Mouse (Mus musculus): Measurements from ENCODE around the gene 4930558K02Rik.

Gene 4930558K02Rik

DNA sequence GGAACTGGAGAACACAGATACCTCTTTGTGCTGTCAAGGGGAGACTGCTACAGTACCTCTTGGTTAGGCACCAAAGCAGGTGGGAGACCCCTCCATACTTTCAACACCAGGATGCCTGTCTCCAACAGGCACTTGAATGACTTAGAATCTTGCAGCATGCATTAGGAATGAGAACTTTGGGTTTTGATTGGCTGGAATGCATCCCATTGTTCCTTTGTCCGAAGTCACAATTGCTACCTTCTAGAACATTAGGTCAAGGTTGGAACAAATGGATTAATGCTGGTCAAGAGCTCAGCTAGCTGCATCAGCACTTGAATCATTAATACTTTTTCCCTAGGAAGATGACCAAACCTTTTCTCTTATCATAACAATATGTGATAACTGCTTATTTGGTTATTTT, at the start of gene 4930558K02Rik:
Gene 4930558K02Rik (minus strand): TSS at position 101 of the 400 bp plus-strand sequence.
- no peak for DNase-seq (ENCODE audit: low read depth, low spot score)

DNA sequence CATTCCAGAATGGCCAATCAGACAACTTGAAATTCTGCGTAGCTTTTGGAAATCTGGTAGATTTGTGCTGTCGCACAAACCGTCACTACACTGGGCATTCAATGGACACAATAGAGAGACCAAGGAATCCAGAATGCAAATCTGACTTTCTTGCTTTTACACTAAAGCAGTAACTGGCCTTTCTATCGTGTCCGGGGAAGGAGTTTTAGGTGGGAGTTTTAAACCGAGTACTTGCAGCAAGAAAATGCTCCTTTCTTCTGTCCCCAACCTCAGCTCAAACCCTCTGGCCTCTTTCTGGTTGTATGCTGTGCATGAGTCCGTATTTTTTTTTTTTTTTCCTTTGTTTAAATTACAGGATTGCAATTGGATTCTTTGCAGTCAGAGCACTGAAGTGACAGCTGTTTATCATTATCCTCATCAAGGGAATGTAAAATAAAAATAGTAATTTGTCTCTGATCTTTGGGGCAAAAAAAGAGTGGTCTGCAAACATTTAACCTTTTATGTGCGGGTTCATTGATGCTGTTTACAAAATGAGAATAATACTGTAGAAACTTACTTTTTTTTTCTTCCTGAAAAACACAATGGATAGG, 44.3 kb upstream of the 4930558K02Rik start:
- DNase-seq (ENCODE audit: low read depth, low spot score): no peak

DNA sequence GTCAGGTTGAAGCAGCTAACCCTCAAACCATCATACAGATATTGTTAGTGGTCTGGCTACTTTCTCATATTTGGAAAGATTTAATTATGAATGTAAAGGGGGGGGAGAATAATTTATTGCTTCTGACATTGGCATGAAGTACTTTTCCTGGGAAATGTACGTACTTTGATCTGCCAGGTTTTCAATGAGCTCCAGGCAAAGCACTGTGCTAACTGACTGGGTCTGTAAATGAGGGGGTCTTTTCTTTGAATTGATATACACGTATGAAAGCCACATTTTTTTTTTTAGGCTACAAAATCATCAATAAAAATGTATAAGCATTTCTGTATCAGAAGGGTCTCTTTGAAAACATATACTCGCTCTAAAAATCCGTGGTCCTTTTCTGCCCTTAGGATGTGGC, 41.3 kb upstream of the 4930558K02Rik start:
- no peak for DNase-seq (ENCODE audit: low read depth, low spot score)

DNA sequence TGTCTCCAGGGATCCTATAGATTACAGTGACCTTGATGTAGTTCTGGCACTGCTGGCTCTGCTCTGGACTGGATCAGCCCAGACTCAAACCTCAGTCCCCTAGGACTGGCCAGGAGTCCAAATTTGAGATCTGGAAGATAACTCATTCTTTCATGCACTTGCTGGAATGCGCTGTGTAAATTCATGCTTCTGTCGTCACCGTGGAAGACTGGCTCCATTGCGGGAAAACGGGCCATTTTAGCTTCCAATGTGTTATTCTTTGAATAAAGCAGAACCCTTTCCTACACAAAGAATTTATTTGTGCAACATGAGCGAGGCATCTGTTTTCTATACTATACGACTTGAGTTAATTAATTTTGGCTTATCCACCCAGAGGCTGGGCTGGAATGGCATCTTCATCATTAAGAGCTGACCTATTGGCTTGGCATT, 40.9 kb upstream of the 4930558K02Rik start:
- no peak for DNase-seq (ENCODE audit: low read depth, low spot score)

DNA sequence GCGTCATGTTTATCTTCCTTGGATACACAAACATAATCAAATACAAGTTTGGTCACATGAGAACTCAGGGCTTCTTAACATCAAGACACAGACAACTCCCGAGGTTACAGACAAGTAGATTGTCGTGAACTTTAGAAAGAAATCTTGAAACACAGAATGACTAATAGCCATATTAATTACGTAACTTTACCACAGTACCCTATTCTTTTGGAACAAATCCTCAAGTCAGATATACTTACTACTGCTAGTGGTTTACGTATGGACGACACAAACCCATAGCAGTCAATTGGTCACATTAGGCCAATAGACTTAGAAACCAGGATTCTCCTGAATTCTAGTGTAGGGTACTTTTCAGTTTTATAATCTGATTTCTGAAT, 39.2 kb upstream of the 4930558K02Rik start:
- DNase-seq (ENCODE audit: low read depth, low spot score): no peak

DNA sequence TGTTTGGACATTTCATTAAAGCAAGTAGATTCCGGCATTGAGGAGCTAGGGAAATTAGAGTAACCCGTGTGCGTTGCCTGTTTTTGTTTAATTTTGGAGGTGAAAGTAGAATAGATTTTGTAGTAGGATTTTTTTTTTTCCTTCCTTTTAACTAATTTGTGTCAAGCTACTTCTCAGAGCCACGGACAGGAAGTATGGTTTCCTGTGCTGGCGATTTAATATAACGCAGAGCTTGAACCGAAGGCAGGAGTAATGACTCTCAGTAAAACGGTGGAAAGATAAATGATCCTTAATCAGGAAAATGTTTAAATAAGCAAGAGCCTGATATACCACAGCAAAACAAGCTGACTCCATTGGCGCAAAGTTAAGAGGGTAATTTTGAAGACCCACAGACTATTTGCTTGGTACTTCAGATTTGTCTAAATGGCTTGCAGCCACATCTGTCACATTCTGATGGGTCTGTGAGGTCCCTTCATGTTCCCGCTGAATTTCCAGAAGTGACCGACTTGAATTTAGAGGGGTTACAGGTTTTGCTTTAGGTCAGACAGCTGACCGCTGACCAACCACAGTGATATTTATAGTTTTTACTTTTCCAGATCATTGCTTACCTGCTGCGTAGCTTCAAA, 38.7 kb upstream of the 4930558K02Rik start:
- DNase-seq (ENCODE audit: low read depth, low spot score): no peak

DNA sequence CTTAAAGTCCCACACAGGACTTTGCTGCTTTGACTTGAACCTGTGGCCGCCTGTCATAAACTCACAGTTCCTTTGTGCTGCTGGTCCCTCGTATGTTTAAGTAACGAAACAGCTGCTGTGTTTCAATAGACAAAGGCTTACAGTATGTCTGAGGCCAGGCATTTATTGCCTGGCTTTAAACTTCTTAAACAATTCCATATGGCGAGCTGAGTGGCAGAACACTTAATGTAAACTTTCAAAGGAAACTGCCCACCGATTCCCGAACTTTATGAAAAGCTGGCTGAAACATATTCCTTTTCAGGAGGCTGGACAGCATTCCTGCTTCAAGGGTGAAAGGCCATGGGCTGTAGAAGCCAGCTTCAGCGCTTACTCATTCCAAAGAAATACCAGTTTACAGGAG, 37.5 kb upstream of the 4930558K02Rik start:
- DNase-seq (ENCODE audit: low read depth, low spot score): no peak

DNA sequence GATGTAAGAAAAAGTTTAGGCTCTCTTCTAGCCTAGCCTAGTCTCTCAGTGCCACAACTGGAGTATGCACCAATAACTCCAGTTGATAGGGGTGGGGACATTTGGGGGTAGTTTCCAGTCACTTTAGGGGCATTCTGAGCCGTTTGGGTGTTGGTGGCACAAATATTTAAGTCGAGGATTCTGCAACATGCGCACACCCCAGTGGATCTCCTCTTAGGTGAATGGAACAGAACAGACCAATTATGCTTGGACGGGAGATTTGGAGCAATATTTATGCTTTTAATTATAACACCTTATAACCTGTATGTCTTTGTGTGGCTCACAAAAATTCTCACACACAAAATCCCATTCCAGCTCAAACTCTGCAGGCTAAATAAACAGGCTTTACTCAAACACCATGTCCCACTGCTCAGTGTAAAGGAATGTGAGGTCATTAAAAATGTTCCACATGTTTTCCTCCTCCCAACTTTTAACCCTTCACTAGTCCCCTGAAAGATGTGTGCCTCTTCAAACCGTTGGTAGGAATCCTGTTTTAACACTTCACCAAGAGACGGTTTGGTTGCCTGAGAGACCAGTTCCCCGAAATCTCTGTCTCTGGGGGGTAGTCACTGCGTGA, 35.9 kb upstream of the 4930558K02Rik start:
- DNase-seq (ENCODE audit: low read depth, low spot score): no peak

DNA sequence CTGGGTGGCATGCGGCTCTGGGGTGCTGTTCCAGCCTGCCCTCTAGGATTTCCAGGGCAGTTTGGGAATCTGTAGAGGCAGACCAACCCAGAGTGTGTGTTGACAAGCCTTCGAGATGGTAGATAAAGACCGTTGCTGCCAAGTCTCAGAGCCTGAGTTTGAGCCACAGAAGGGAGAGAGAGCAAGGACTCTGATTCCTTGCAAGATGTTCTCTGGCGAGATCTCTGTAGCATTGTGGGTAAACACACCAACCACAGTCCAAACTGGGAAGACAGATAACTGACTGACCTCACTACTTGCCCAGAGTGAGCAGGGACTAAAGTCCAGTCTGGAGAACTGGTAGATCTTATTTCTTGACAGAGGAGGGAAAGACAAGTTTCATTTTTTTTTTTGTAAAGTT, 34.1 kb upstream of the 4930558K02Rik start:
- no peak for DNase-seq (ENCODE audit: low read depth, low spot score)

DNA sequence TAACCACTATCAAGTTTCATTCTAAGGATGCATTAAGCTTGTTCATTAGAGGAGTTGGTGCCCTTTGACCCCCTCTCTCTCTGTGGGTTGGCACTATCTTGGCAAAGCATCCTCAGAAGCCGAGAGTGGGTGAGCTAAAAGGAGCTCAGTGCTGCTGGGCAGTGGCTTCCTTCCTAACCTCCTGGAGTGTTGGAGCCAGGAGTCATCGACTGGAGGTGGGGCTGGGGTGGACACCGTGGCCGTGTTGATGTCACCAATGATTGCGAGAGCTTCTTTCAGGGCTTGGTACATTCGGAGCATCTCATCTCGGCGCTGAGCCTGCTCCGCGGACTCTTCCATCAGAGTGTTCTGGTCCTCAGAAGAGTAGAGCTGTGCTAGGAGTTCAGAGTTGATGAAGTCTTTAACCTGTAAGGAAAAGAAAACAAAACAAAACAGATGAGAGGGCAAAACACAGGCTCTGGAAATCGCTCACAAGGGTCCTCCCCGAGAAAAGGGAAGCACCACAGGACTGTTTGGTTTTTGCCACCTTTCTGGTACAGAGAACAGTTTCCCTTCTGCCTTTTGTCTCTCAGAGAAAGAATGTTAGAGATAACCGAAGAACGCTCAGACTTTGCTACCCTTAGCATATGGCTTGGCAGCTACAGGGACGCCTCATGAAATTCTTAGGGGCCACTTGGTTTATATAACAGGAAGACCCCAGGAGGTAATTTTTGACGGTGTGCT, 32.2 kb upstream of the 4930558K02Rik start:
- no peak for DNase-seq (ENCODE audit: low read depth, low spot score)

DNA sequence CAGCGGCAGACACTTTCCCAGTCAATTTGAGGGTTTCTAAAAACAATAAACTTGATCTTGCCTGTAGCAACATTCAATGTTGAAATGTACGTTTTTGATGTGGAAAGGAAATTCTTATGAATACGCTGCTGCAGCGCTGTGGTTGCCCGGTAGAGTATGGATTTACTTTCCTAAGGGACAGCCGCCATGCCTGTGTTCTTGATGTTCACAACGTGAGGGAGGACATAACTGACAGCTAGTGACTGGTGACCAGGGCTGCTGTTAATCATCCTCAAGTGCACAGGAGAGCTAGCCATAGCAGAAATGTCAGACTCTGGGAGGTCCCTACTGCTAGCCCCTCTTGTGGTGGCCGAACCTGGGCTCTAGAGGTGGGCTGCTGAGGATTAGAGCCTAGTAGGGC, 29.6 kb upstream of the 4930558K02Rik start:
- no peak for DNase-seq (ENCODE audit: low read depth, low spot score)

DNA sequence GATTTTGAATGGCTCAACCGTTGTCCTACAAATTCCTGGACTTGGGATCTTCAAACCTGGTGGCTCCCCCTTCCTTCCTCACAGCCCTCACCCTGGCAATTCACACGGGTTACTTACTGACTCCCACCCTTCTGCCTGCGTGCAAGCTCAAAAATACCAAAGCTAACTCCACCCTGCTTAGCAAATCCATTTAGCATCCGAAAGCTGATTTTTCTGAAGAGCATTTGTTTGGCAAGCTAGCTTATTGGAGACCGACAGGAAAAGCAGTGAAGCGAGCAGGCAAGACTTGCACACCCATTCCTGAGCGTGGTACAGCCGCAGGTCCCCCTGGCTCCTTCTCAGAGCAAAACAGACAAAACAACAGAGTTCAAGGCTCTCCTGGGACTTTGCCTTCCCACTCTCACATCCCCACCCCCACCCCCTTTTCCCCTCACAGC, 29.2 kb upstream of the 4930558K02Rik start:
- DNase-seq (ENCODE audit: low read depth, low spot score): no peak

DNA sequence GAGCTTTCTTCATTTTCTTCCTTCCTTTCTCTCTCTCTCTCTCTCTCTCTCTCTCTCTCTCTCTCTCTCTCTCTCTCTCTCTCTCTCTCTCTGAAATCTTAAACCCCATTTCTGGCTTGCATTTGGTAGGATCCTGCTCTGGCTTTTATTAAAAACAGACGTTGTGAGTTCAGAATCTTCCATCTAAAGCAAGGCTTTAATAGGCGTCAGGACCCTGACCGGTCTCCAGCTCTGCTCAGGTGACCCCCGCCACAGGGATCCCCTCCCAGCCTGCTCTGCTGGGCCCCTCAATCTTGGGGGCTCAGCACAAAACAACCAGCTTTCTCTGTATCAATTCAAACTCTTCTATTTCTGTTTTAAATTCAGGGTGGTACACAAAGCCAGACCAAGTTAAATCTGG, 28.8 kb upstream of the 4930558K02Rik start:
- no peak for DNase-seq (ENCODE audit: low read depth, low spot score)

DNA sequence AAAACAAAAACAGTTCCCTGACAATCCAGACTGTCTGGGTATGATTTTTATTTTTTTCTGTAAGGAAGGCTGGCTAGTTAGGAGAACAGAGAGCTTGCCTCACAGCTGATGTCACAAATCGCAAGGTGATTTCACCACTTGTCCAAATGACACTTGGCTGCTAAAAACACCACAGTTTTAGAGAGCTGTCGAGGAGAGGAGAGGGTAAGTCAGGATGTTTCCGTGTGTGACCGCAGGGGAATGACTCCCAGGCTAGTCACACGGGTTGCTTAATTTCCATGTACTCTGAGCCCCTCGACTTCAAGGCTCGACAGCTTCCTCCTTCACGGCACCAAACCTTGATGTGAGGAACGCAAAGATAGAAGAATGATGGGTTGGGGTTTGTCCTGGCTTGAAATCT, 26.7 kb upstream of the 4930558K02Rik start:
- DNase-seq (ENCODE audit: low read depth, low spot score): no peak

DNA sequence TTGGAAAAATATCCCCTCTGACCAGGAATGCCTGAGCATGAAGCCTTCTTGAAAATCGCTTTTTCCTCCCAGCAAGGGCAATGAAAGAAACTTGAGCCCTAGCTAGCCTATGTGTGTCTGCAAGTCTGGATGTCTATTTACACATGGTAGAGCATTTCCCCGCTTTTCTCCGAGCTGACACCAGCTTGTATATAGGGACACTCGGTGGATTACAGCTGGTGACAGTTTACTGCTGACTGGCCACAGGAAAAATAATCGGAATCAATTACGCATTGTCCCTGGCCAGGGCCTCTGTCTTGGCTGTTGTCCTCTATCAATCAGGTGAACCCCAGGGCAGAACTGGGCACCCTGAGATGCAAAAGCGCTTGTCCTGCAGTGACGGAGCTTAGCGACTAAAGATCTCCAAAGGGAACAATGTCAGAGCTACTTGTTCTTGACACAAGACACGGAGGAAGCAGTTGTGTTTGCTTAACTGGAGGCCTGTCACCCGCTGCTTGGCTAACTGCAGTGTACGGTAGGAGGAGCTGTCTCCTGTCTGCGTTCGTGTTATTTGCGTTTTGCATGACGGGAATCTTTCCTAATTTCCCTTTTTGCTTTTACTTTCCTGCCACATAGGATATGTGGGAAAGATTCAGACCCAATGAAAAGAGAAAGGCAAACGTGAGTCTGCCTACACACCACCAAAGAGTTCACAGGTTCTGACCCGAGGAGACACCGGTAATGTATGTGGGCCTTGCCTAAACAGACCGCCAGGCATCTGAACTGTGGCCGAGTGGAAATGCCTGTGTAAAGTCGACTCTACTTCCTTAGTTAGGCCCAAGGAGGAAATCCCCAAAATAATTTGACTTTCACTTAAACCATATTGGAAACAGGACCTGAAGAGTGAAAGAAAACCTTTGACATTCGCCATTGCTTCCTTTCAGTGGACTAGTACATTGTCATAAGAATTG, 25.7 kb upstream of the 4930558K02Rik start:
- DNase-seq (ENCODE audit: low read depth, low spot score): no peak

DNA sequence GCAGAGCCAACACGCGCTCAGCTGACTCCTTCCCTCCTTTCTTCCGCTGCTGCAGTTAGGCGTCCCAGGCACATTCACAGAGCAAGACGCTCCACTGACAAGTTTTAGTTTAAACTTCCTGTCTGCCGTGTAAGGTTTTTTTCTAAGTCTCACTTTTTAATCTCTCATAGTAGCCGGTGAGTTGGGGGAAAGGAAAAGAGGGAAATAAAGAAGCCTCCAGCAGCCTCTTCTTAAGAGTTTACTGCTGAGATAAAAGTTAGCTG, 25.0 kb upstream of the 4930558K02Rik start:
- DNase-seq (ENCODE audit: low read depth, low spot score): no peak

DNA sequence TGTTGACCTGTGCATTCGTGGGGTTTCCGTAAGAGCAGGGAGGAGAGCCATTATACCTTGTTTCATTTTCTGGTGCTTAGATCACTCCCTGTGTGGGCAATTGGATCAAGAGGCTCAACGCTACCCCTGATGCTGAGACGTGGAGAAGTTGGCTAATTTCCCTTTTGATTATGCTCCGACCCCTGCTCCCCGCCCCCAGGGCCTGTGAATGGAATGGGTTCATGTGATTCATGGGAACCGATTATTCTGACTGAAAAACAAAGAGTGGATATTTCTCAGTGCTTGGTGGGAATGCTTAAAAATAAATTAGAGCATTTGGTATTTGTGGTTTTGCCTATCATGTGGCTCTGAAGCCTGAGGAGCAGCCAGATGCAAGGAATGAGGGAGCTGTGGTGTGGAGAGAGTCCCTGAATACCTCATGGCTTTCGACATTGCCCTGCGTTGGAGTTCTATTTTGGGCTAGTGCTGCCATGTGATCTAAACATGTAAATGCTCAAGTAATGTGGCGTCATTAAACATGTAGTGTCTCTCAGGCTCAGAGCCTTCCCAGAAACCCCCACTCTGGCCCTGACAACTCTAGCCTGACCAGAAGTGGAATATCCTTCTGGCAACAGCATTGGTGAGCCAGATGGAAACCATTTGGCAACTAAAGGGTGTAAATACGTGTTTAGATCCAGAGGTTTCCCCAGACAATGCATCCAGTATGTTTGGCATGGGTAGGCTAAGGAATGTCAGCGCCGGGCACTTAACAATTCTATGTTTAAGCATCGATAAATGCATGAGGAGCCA, 24.5 kb upstream of the 4930558K02Rik start:
- DNase-seq (ENCODE audit: low read depth, low spot score): no peak

DNA sequence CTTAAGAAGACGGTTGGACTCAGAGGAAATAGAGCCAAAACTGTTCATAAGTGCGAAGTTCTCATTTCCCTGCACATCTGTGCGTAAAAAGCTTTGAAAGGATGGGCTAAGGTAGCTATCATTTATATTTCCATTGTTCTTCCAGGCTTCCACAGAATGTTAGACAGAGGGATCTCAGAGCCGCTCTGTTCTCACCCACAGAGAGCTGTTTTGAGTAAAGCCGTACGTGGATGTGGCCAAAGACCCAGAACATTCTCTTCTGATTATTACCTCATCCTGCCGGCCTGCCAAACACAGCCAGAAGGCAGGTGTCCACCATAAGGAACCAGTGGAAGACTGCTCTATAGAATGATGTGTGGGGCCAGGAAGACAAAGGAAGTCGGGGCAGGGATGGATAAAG, 21.9 kb upstream of the 4930558K02Rik start:
- DNase-seq (ENCODE audit: low read depth, low spot score): no peak

DNA sequence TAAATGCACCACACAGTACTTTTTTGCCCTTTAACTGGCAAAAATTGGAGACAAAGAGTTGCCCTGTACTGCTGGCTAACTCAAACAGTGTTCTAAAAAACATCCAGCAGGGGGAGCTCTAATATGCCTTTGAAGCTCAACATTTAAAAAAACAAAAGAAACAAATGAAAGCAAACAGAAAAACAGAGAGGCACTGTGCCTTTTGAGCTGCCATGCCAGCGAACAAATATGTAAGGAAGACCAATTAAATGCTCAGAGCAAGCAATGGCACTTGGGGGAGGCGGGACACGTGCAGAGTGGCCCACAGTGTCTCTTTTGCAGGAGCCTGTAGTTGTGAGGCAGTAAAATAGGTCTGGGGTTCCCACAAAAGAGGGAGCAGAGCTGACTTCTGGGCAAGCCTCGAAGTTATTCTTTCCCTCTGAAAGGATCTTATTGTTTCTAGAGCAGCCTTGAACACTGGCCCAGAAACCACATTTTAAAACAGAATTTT, 20.5 kb upstream of the 4930558K02Rik start:
- peak; percentile 77 for DNase-seq (ENCODE audit: low read depth, low spot score)

DNA sequence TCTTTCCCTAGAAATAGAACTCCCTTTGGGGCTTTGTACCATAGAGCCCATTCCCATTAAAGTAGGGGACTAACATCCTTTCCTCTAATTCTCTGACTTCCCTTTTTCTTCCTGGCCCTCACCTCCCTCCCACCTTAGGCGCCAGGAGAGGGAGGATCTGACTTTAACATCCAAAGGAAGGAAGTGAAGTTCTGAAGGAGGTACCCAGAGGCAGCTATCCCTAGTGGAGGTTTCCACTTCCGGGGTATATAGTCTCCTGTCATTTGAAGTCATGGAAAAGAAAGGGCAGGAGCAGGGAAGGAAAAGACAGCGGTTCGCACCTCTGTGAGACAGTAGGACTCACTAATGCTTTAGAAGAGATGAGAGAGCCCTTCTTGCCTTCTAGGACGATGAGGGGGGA, 19.9 kb upstream of the 4930558K02Rik start:
- no peak for DNase-seq (ENCODE audit: low read depth, low spot score)

DNA sequence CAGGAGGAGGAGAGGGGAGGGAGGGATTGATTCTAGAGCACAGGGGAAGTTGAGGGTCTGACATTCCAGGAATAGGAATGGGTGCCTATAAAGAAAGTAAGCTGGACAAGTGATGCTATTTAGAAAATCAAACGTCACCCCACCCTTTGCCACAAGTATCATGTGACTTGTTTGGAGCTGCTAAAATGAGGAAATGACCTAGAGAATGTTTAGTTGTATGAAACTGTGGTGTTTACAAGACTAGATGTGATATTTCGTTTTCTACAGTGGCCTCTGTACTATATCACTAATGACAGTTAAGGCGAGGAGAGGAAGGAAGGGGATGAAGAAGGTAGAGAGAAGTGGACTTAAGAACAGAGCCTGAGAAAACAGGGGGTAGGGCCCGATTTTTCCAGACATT, 19.3 kb upstream of the 4930558K02Rik start:
- DNase-seq (ENCODE audit: low read depth, low spot score): peak; percentile 63

Measured in A20 (cell line).